Mouse (Mus musculus) thymus, adult 2 months (tissue): Measurements from ENCODE around the gene Samd4b. TPM values are rescaled to one million over a fixed set of nuclear protein-coding genes. Genes with fewer than 3 reads are reported as not detected.
A peak's percentile ranks its signal among the peaks of the same experiment; 100 is the strongest.

Experiments
- DNase-seq: peaks from one replicate; pipeline ENCODE4 v3.0.0; 2021
- H3K27ac ChIP-seq: fragments of 200-500 bp; 2 replicates; pipeline ENCODE4 v1.5.1; 2012; ENCODE audit warnings: low read length, control low read depth; ENCODE audit not compliant: control insufficient read depth, insufficient read depth
- H3K27me3 ChIP-seq: fragments of 200-500 bp; 2 replicates; pipeline ENCODE4 v1.6.1; 2012; ENCODE audit warnings: mild to moderate bottlenecking, low read length, moderate library complexity, mixed read lengths; ENCODE audit not compliant: control insufficient read depth, insufficient read depth
- H3K36me3 ChIP-seq: fragments of 200-500 bp; 2 replicates; pipeline ENCODE4 v1.6.1; 2012; ENCODE audit warnings: mild to moderate bottlenecking, low read length, moderate library complexity; ENCODE audit not compliant: control insufficient read depth, insufficient read depth
- H3K4me1 ChIP-seq: fragments of 200-500 bp; replicated peaks from 2 replicates; pipeline ENCODE4 v1.6.1; 2012; ENCODE audit warnings: low read length; ENCODE audit not compliant: control insufficient read depth, insufficient read depth
- H3K4me3 ChIP-seq: fragments of 200-500 bp; 2 replicates; pipeline ENCODE4 v1.5.1; 2012; ENCODE audit warnings: mild to moderate bottlenecking, low read length, control low read depth, moderate library complexity; ENCODE audit not compliant: control insufficient read depth, insufficient read depth
- CTCF ChIP-seq: fragments of 200-500 bp; IDR thresholded peaks from 2 replicates; pipeline ENCODE4 v1.5.1; 2012; ENCODE audit warnings: mild to moderate bottlenecking, control low read depth, low read length, moderate library complexity, borderline replicate concordance; ENCODE audit not compliant: control insufficient read depth, poor library complexity, insufficient read depth; ENCODE audit errors: extremely low read depth
- POLR2A ChIP-seq: fragments of 200-500 bp; IDR thresholded peaks from 2 replicates; pipeline ENCODE4 v1.6.1; 2012; ENCODE audit warnings: mild to moderate bottlenecking, low read length, control low read depth, moderate library complexity; ENCODE audit not compliant: control insufficient read depth, poor library complexity, insufficient read depth; ENCODE audit errors: extremely low read depth
- WGBS: fragments of 180-500 bp; shearing (Covaris S2); methylation state at CpG from one replicate; pipeline ENCODE4 v1.1.7; 2018; 5-methylcytosine and 5-hydroxymethylcytosine counted together
- polyA plus RNA-seq: library from polyadenylated mRNA; depleted of rRNA; stranded (reverse); fragments of >200 nt; gene quantifications from 2 replicates; pipeline ENCODE4 v1.2.3, GENCODE M21; 2012

The Samd4b gene
- polyA plus RNA-seq, 1 experiment, result 118 TPM

GRCm38 (mm10) chr7:28490410-28490809 is 107.5 kb downstream of the Samd4b start:
- H3K4me3 ChIP-seq, result no peak overlapping the region
- no peaks in the 10 kb centered on the region; the same call in 1 of the 2 replicates for H3K27me3 ChIP-seq
- TF ChIP-seq POLR2A, result no peak
- TF ChIP-seq CTCF, result peak; percentile 37; the same call in 1 of the 2 replicates
- WGBS, result 9% methylated on average over 10 of the region's 10 CpGs
- peak; percentile 56 for DNase-seq
- H3K27ac ChIP-seq, result no peak overlapping the region
- H3K4me1 ChIP-seq, result peaks cover 3% of the 10 kb centered on the region; the same call in 1 of the 2 replicates
- no peaks in the 10 kb centered on the region for H3K36me3 ChIP-seq

- Histone ChIP-seq H3K27ac (no peak overlapping the region), H3K4me1 (peaks cover 3% of the 10 kb centered on the region; the same call in 1 of the 2 replicates), H3K27me3 (no peaks in the 10 kb centered on the region; the same call in 1 of the 2 replicates), H3K36me3 (no peaks in the 10 kb centered on the region), H3K4me3 (no peak overlapping the region)
- no peak for TF ChIP-seq CTCF
- TF ChIP-seq POLR2A, result no peak
- 13% methylated on average over 16 of the region's 16 CpGs for WGBS
- no peak for DNase-seq
Measured at GRCm38 (mm10) chr7:28488030-28488491, 109.9 kb downstream of the Samd4b start.

- Histone ChIP-seq H3K4me1 (no peaks in the 10 kb centered on the region), H3K36me3 (no peaks in the 10 kb centered on the region), H3K4me3 (no peak overlapping the region), H3K27ac (no peak overlapping the region), H3K27me3 (no peaks in the 10 kb centered on the region; the same call in 1 of the 2 replicates)
- DNase-seq, result no peak
- TF ChIP-seq CTCF (no peak), POLR2A (no peak)
- 75% methylated on average over 4 of the region's 4 CpGs for WGBS
Measured at GRCm38 (mm10) chr7:28484192-28484591, 113.8 kb downstream of the Samd4b start.

- H3K27me3 ChIP-seq, result no peaks in the 10 kb centered on the region; the same call in 1 of the 2 replicates
- no peaks in the 10 kb centered on the region for H3K36me3 ChIP-seq
- H3K4me1 ChIP-seq, result no peaks in the 10 kb centered on the region
- WGBS, result 85% methylated on average over 11 of the region's 11 CpGs
- TF ChIP-seq POLR2A (no peak), CTCF (no peak)
- H3K4me3 ChIP-seq, result no peak overlapping the region
- no peak for DNase-seq
- H3K27ac ChIP-seq, result no peak overlapping the region
Measured at GRCm38 (mm10) chr7:28482854-28483253, 115.1 kb downstream of the Samd4b start.

- no peaks in the 10 kb centered on the region for H3K36me3 ChIP-seq
- 14% methylated on average over 8 of the region's 8 CpGs for WGBS
- no peak overlapping the region for H3K4me3 ChIP-seq
- H3K27ac ChIP-seq, result no peak overlapping the region
- TF ChIP-seq CTCF (no peak), POLR2A (no peak)
- H3K27me3 ChIP-seq, result no peaks in the 10 kb centered on the region
- H3K4me1 ChIP-seq, result no peaks in the 10 kb centered on the region
- no peak for DNase-seq
Measured at GRCm38 (mm10) chr7:28478854-28479253, 119.1 kb downstream of the Samd4b start.

- no peaks in the 10 kb centered on the region for H3K27me3 ChIP-seq
- no peak for TF ChIP-seq POLR2A
- no peak for TF ChIP-seq CTCF
- no peaks in the 10 kb centered on the region for H3K36me3 ChIP-seq
- 99% methylated on average over 5 of the region's 5 CpGs for WGBS
- no peak overlapping the region for H3K4me3 ChIP-seq
- no peak overlapping the region for H3K27ac ChIP-seq
- no peaks in the 10 kb centered on the region for H3K4me1 ChIP-seq
- DNase-seq, result no peak
Measured at GRCm38 (mm10) chr7:28477363-28477762, 120.6 kb downstream of the Samd4b start.

- H3K27ac ChIP-seq, result no peak overlapping the region
- no peaks in the 10 kb centered on the region for H3K36me3 ChIP-seq
- TF ChIP-seq CTCF (no peak), POLR2A (no peak)
- no peaks in the 10 kb centered on the region for H3K4me1 ChIP-seq
- no peak for DNase-seq
- no peak overlapping the region for H3K4me3 ChIP-seq
- no peaks in the 10 kb centered on the region for H3K27me3 ChIP-seq
- 97% methylated on average over 6 of the region's 6 CpGs for WGBS
Measured at GRCm38 (mm10) chr7:28476191-28476590, 121.8 kb downstream of the Samd4b start.
